Mouse (Mus musculus): ENCODE results near the gene Cfap70. TPM values are rescaled to one million over a fixed set of nuclear protein-coding genes. Genes with fewer than 3 reads are reported as not detected.

The Cfap70 gene
- polyA plus RNA-seq, 1 experiment from 2014 or later: 0.12 TPM

GRCm38 (mm10) chr14:20432420-20432819, 19.6 kb downstream of the Cfap70 start:
- ATAC-seq: no peak
- Histone ChIP-seq H3K9me3 (ENCODE audit: control insufficient read depth, low read length) (no peaks in the 10 kb centered on the region), H3K27ac (ENCODE audit: low read length) (no peak overlapping the region), H3K9ac (ENCODE audit: low read depth, low read length) (no peak overlapping the region), H3K36me3 (ENCODE audit: control insufficient read depth, insufficient read depth, low read length) (no peaks in the 10 kb centered on the region), H3K4me2 (ENCODE audit: low read depth, low read length) (no peak overlapping the region), H3K27me3 (replicated peaks; ENCODE audit: control insufficient read depth, insufficient read depth, low read length) (no peaks in the 10 kb centered on the region), H3K4me1 (ENCODE audit: control insufficient read depth, insufficient read depth, low read length) (no peaks in the 10 kb centered on the region), H3K4me3 (ENCODE audit: low read length) (no peak overlapping the region)
- WGBS: 76% methylated on average over 4 of the region's 4 CpGs

- Histone ChIP-seq H3K9me3 (ENCODE audit: control insufficient read depth, low read length) (no peaks in the 10 kb centered on the region), H3K9ac (ENCODE audit: low read depth, low read length) (no peak overlapping the region), H3K4me1 (ENCODE audit: control insufficient read depth, insufficient read depth, low read length) (no peaks in the 10 kb centered on the region), H3K27me3 (replicated peaks; ENCODE audit: control insufficient read depth, insufficient read depth, low read length) (no peaks in the 10 kb centered on the region), H3K36me3 (ENCODE audit: control insufficient read depth, insufficient read depth, low read length) (no peaks in the 10 kb centered on the region), H3K27ac (ENCODE audit: low read length) (no peak overlapping the region), H3K4me2 (ENCODE audit: low read depth, low read length) (no peak overlapping the region), H3K4me3 (ENCODE audit: low read length) (no peak overlapping the region)
- ATAC-seq: no peak
- WGBS: 70% methylated on average over 6 of the region's 6 CpGs
Observed at GRCm38 (mm10) chr14:20431726-20432125, 20.3 kb downstream of the Cfap70 start.

GRCm38 (mm10) chr14:20429833-20430232, 22.2 kb downstream of the Cfap70 start:
- Histone ChIP-seq H3K4me1 (ENCODE audit: control insufficient read depth, insufficient read depth, low read length) (no peaks in the 10 kb centered on the region), H3K27me3 (replicated peaks; ENCODE audit: control insufficient read depth, insufficient read depth, low read length) (no peaks in the 10 kb centered on the region), H3K36me3 (ENCODE audit: control insufficient read depth, insufficient read depth, low read length) (no peaks in the 10 kb centered on the region), H3K27ac (ENCODE audit: low read length) (no peak overlapping the region), H3K9ac (ENCODE audit: low read depth, low read length) (no peak overlapping the region), H3K9me3 (ENCODE audit: control insufficient read depth, low read length) (no peaks in the 10 kb centered on the region), H3K4me3 (ENCODE audit: low read length) (no peak overlapping the region), H3K4me2 (ENCODE audit: low read depth, low read length) (no peak overlapping the region)
- no peak for ATAC-seq
- 44% methylated on average over 1 of the region's 1 CpGs for WGBS

- Histone ChIP-seq H3K4me2 (ENCODE audit: low read depth, low read length) (no peak overlapping the region), H3K27ac (ENCODE audit: low read length) (no peak overlapping the region), H3K4me3 (ENCODE audit: low read length) (no peak overlapping the region), H3K36me3 (ENCODE audit: control insufficient read depth, insufficient read depth, low read length) (no peaks in the 10 kb centered on the region), H3K9ac (ENCODE audit: low read depth, low read length) (no peak overlapping the region), H3K27me3 (replicated peaks; ENCODE audit: control insufficient read depth, insufficient read depth, low read length) (no peaks in the 10 kb centered on the region), H3K9me3 (ENCODE audit: control insufficient read depth, low read length) (no peaks in the 10 kb centered on the region), H3K4me1 (ENCODE audit: control insufficient read depth, insufficient read depth, low read length) (no peaks in the 10 kb centered on the region)
- no peak for ATAC-seq
- 30% methylated on average over 1 of the region's 1 CpGs for WGBS
Observed at GRCm38 (mm10) chr14:20428593-20428992, 23.4 kb downstream of the Cfap70 start.

- H3K4me1 ChIP-seq (ENCODE audit: control insufficient read depth, insufficient read depth, low read length): no peaks in the 10 kb centered on the region
- H3K27me3 ChIP-seq (replicated peaks; ENCODE audit: control insufficient read depth, insufficient read depth, low read length): no peaks in the 10 kb centered on the region
- WGBS: 88% methylated on average over 6 of the region's 6 CpGs
- H3K4me3 ChIP-seq (ENCODE audit: low read length): no peak overlapping the region
- H3K9ac ChIP-seq (ENCODE audit: low read depth, low read length): no peak overlapping the region
- no peaks in the 10 kb centered on the region for H3K9me3 ChIP-seq (ENCODE audit: control insufficient read depth, low read length)
- H3K4me2 ChIP-seq (ENCODE audit: low read depth, low read length): no peak overlapping the region
- no peak overlapping the region for H3K27ac ChIP-seq (ENCODE audit: low read length)
- ATAC-seq: no peak
- no peaks in the 10 kb centered on the region for H3K36me3 ChIP-seq (ENCODE audit: control insufficient read depth, insufficient read depth, low read length)
Observed at GRCm38 (mm10) chr14:20423046-20423445, 29.0 kb downstream of the Cfap70 start.

- H3K4me3 ChIP-seq (ENCODE audit: low read length): no peak overlapping the region
- H3K4me2 ChIP-seq (ENCODE audit: low read depth, low read length): no peak overlapping the region
- H3K36me3 ChIP-seq (ENCODE audit: control insufficient read depth, insufficient read depth, low read length): no peaks in the 10 kb centered on the region
- WGBS: 62% methylated on average over 7 of the region's 7 CpGs
- H3K9me3 ChIP-seq (ENCODE audit: control insufficient read depth, low read length): no peaks in the 10 kb centered on the region
- no peak for ATAC-seq
- H3K27me3 ChIP-seq (replicated peaks; ENCODE audit: control insufficient read depth, insufficient read depth, low read length): no peaks in the 10 kb centered on the region
- H3K27ac ChIP-seq (ENCODE audit: low read length): no peak overlapping the region
- H3K9ac ChIP-seq (ENCODE audit: low read depth, low read length): no peak overlapping the region
- no peaks in the 10 kb centered on the region for H3K4me1 ChIP-seq (ENCODE audit: control insufficient read depth, insufficient read depth, low read length)
Observed at GRCm38 (mm10) chr14:20422257-20422656, 29.8 kb downstream of the Cfap70 start.

- Histone ChIP-seq H3K4me1 (ENCODE audit: control insufficient read depth, insufficient read depth, low read length) (no peaks in the 10 kb centered on the region), H3K36me3 (ENCODE audit: control insufficient read depth, insufficient read depth, low read length) (no peaks in the 10 kb centered on the region), H3K27ac (ENCODE audit: low read length) (no peak overlapping the region), H3K9me3 (ENCODE audit: control insufficient read depth, low read length) (no peaks in the 10 kb centered on the region), H3K4me2 (ENCODE audit: low read depth, low read length) (no peak overlapping the region), H3K4me3 (ENCODE audit: low read length) (no peak overlapping the region), H3K27me3 (replicated peaks; ENCODE audit: control insufficient read depth, insufficient read depth, low read length) (no peaks in the 10 kb centered on the region), H3K9ac (ENCODE audit: low read depth, low read length) (no peak overlapping the region)
- 50% methylated on average over 1 of the region's 1 CpGs for WGBS
- ATAC-seq: no peak
Observed at GRCm38 (mm10) chr14:20400071-20400470, 52.0 kb downstream of the Cfap70 start.

GRCm38 (mm10) chr14:20398864-20399263, 53.2 kb downstream of the Cfap70 start:
- H3K4me2 ChIP-seq (ENCODE audit: low read depth, low read length): no peak overlapping the region
- H3K9me3 ChIP-seq (ENCODE audit: control insufficient read depth, low read length): no peaks in the 10 kb centered on the region
- H3K4me1 ChIP-seq (ENCODE audit: control insufficient read depth, insufficient read depth, low read length): peaks cover 3% of the 10 kb centered on the region; the same call in 1 of the 2 replicates
- H3K36me3 ChIP-seq (ENCODE audit: control insufficient read depth, insufficient read depth, low read length): no peaks in the 10 kb centered on the region
- H3K27me3 ChIP-seq (replicated peaks; ENCODE audit: control insufficient read depth, insufficient read depth, low read length): no peaks in the 10 kb centered on the region
- ATAC-seq: no peak
- no peak overlapping the region for H3K27ac ChIP-seq (ENCODE audit: low read length)
- WGBS: 38% methylated on average over 4 of the region's 4 CpGs
- H3K9ac ChIP-seq (ENCODE audit: low read depth, low read length): no peak overlapping the region
- H3K4me3 ChIP-seq (ENCODE audit: low read length): no peak overlapping the region

GRCm38 (mm10) chr14:20397220-20397619, 54.8 kb downstream of the Cfap70 start:
- H3K9ac ChIP-seq (ENCODE audit: low read depth, low read length): no peak overlapping the region
- no peaks in the 10 kb centered on the region for H3K9me3 ChIP-seq (ENCODE audit: control insufficient read depth, low read length)
- H3K4me3 ChIP-seq (ENCODE audit: low read length): no peak overlapping the region
- H3K27me3 ChIP-seq (replicated peaks; ENCODE audit: control insufficient read depth, insufficient read depth, low read length): no peaks in the 10 kb centered on the region
- 85% methylated on average over 9 of the region's 9 CpGs for WGBS
- H3K4me1 ChIP-seq (ENCODE audit: control insufficient read depth, insufficient read depth, low read length): peaks cover 5% of the 10 kb centered on the region; the same call in 1 of the 2 replicates
- no peaks in the 10 kb centered on the region for H3K36me3 ChIP-seq (ENCODE audit: control insufficient read depth, insufficient read depth, low read length)
- ATAC-seq: no peak
- H3K4me2 ChIP-seq (ENCODE audit: low read depth, low read length): no peak overlapping the region
- no peak overlapping the region for H3K27ac ChIP-seq (ENCODE audit: low read length)

- H3K9ac ChIP-seq (ENCODE audit: low read depth, low read length): peak within 1 kb of the TSS; percentile 94
- peak; percentile 95 for ATAC-seq
- no peaks in the 10 kb centered on the region for H3K27me3 ChIP-seq (replicated peaks; ENCODE audit: control insufficient read depth, insufficient read depth, low read length)
- peak within 1 kb of the TSS; percentile 87 for H3K27ac ChIP-seq (ENCODE audit: low read length)
- H3K4me3 ChIP-seq (ENCODE audit: low read length): peak within 1 kb of the TSS; percentile 81
- H3K4me1 ChIP-seq (ENCODE audit: control insufficient read depth, insufficient read depth, low read length): peaks cover 11% of the 10 kb centered on the region
- peak within 1 kb of the TSS; percentile 69 for H3K4me2 ChIP-seq (ENCODE audit: low read depth, low read length)
- H3K36me3 ChIP-seq (ENCODE audit: control insufficient read depth, insufficient read depth, low read length): no peaks in the 10 kb centered on the region
- under 1% methylated on average over 68 of the region's 68 CpGs for WGBS
- H3K9me3 ChIP-seq (ENCODE audit: control insufficient read depth, low read length): no peaks in the 10 kb centered on the region
Observed at GRCm38 (mm10) chr14:20393205-20393913, 58.7 kb downstream of the Cfap70 start, which contains the start of gene Mrps16. Mrps16 (minus strand) TSS chr14:20393634.

Measured in intestine, embryonic 16.5 days (tissue).